Mouse (Mus musculus): ENCODE data around the gene Sbpl. TPM values are rescaled to one million over a fixed set of nuclear protein-coding genes. Genes with fewer than 3 reads are reported as not detected.

Sbpl gene
- total and polyA plus RNA-seq, 2 experiments from 2014 or later: not detected

DNA sequence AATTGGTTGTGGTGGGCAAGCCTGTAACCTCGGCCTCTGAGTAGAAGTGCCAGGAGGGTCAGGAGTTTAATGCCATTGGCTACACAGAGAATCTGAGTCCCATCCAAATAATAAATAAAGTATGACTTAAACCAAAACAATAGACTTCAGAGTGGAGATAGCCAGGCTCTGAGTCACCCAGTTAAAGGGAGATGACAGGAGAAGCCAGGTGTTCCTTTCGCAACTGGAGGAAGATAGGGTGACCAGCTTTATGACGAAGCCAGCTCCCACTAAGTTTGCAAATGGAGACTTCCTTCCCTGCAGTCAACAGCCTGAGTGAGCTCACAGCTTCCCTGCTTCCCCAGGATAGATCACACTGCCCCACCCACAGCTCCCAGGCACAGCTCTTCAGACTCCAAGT is 24.4 kb upstream of the Sbpl start:
- 81% methylated on average over 3 of the region's 3 CpGs for WGBS
- Histone ChIP-seq H3K27ac (ENCODE audit: low read depth, low read length) (no peak overlapping the region), H3K4me2 (ENCODE audit: low read depth) (no peak overlapping the region), H3K4me1 (ENCODE audit: insufficient read depth) (no peaks in the 10 kb centered on the region), H3K27me3 (ENCODE audit: insufficient read depth, low read length) (no peaks in the 10 kb centered on the region), H3K36me3 (ENCODE audit: insufficient read depth) (no peaks in the 10 kb centered on the region), H3K4me3 (ENCODE audit: low read depth, low read length) (no peak overlapping the region), H3K9me3 (ENCODE audit: low read length) (no peaks in the 10 kb centered on the region), H3K9ac (no peak overlapping the region)
- DNase-seq (no peak), ATAC-seq (no peak)
- TF ChIP-seq CTCF (IDR thresholded peaks at IDR 0.05; ENCODE audit: low read depth): no peak

DNA sequence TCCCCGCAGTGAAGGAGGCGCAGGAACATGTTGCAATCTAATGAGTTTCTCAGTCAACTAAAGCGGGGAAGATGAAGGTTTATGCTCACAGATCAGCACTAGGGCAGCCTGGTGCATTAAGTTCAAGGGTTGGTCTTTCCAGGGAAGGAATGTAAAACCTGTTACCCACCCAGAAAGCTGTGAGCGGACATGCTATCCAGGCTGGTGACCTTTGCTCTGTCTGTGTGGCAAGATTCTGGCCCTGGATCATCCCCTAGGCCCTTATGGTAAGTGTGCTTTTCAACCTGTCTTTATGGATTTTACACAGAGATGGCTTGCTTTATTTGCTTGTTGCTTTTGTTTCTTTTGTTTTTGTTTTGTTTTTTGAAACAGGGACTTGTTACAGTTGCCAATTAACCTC is 21.6 kb upstream of the Sbpl start:
- Histone ChIP-seq H3K27ac (ENCODE audit: low read depth, low read length) (no peak overlapping the region), H3K4me3 (ENCODE audit: low read depth, low read length) (no peak overlapping the region), H3K36me3 (ENCODE audit: insufficient read depth) (no peaks in the 10 kb centered on the region), H3K27me3 (ENCODE audit: insufficient read depth, low read length) (no peaks in the 10 kb centered on the region), H3K9ac (no peak overlapping the region), H3K4me1 (ENCODE audit: insufficient read depth) (no peaks in the 10 kb centered on the region), H3K4me2 (ENCODE audit: low read depth) (no peak overlapping the region), H3K9me3 (ENCODE audit: low read length) (no peaks in the 10 kb centered on the region)
- DNase-seq (no peak), ATAC-seq (no peak)
- TF ChIP-seq CTCF (IDR thresholded peaks at IDR 0.05; ENCODE audit: low read depth): no peak
- WGBS: 75% methylated on average over 4 of the region's 4 CpGs

DNA sequence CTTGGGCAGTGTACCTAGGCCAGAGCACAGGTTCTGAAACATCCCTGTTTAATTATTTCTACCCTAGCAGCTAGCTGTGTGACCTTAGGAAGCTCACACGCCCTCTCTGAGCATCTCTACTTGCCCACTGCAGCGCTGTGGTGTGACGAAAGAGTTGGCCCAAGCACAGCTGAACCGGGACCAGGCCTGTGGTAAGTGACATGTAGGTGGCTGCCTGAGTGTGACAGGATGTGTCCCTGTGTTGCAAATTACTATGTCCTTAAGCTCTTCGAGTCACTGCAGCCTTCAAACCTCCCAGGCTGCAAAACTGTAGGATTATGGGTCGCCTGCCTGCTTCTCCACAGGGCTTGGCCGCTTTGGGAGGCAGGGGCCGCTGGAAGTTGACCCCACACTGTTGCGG is 16.2 kb upstream of the Sbpl start:
- H3K9ac ChIP-seq: no peak overlapping the region
- no peak for TF ChIP-seq CTCF (IDR thresholded peaks at IDR 0.05; ENCODE audit: low read depth)
- ATAC-seq (no peak), DNase-seq (no peak)
- no peaks in the 10 kb centered on the region for H3K9me3 ChIP-seq (ENCODE audit: low read length)
- no peak overlapping the region for H3K4me3 ChIP-seq (ENCODE audit: low read depth, low read length)
- no peaks in the 10 kb centered on the region for H3K27me3 ChIP-seq (ENCODE audit: insufficient read depth, low read length)
- H3K36me3 ChIP-seq (ENCODE audit: insufficient read depth): no peaks in the 10 kb centered on the region
- H3K4me2 ChIP-seq (ENCODE audit: low read depth): no peak overlapping the region
- WGBS: 84% methylated on average over 9 of the region's 9 CpGs
- H3K27ac ChIP-seq (ENCODE audit: low read depth, low read length): no peak overlapping the region
- no peaks in the 10 kb centered on the region for H3K4me1 ChIP-seq (ENCODE audit: insufficient read depth)

DNA sequence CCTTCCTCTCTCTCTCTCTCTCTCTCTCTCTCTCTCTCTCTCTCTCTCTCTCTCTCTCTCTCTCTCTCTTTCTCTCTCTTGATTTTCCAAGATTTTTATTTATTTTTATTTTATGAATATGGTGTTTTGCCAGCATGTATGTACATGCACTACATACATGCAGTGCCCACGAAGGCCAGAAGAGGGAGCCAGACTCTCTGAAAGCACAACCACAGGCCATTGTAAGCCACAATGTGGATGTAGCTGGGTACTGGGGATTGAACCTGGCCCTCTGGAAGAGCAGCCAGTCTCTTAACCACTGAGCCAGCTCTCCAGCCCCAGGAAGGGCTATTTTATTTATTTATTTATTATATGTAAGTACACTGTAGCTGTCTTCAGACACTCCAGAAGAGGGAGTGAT is 14.2 kb upstream of the Sbpl start:
- no peaks in the 10 kb centered on the region for H3K9me3 ChIP-seq (ENCODE audit: low read length)
- no peaks in the 10 kb centered on the region for H3K36me3 ChIP-seq (ENCODE audit: insufficient read depth)
- H3K4me2 ChIP-seq (ENCODE audit: low read depth): no peak overlapping the region
- H3K4me3 ChIP-seq (ENCODE audit: low read depth, low read length): no peak overlapping the region
- DNase-seq (peak; percentile 67), ATAC-seq (no peak)
- no peak overlapping the region for H3K9ac ChIP-seq
- H3K4me1 ChIP-seq (ENCODE audit: insufficient read depth): no peaks in the 10 kb centered on the region
- H3K27me3 ChIP-seq (ENCODE audit: insufficient read depth, low read length): no peaks in the 10 kb centered on the region
- TF ChIP-seq CTCF (IDR thresholded peaks at IDR 0.05; ENCODE audit: low read depth): peak; percentile 78
- 3% methylated on average over 1 of the region's 1 CpGs for WGBS
- H3K27ac ChIP-seq (ENCODE audit: low read depth, low read length): no peak overlapping the region

DNA sequence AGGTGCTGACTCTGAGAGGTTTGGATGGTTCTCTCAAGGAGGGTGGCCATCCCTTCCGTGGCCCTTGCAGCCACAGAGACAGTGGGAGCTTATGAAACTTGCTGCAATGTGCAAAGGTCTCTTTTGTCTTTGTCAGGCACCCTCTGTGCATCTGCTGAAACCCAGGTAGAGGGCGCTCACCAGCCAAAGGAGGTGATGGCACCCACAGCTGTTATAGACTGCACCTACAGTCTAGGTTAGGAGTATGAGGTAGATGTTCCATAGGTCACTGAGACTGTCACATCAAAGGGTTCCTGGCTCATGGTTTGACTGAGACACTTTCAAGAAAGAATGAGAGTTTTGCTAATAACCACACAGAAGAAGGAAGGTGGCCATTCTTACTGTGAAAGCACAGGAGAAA is 13.7 kb upstream of the Sbpl start:
- ATAC-seq: no peak
- no peak overlapping the region for H3K4me3 ChIP-seq (ENCODE audit: low read depth, low read length)
- no peak overlapping the region for H3K9ac ChIP-seq
- H3K27me3 ChIP-seq (ENCODE audit: insufficient read depth, low read length): no peaks in the 10 kb centered on the region
- H3K36me3 ChIP-seq (ENCODE audit: insufficient read depth): no peaks in the 10 kb centered on the region
- WGBS: 56% methylated on average over 2 of the region's 2 CpGs
- H3K9me3 ChIP-seq (ENCODE audit: low read length): no peaks in the 10 kb centered on the region
- no peak overlapping the region for H3K4me2 ChIP-seq (ENCODE audit: low read depth)
- 0 out of 2 replicates have a peak, but pooled peaks have one; percentile 11 for TF ChIP-seq CTCF (IDR thresholded peaks at IDR 0.05; ENCODE audit: low read depth)
- no peaks in the 10 kb centered on the region for H3K4me1 ChIP-seq (ENCODE audit: insufficient read depth)
- DNase-seq: no peak
- no peak overlapping the region for H3K27ac ChIP-seq (ENCODE audit: low read depth, low read length)

DNA sequence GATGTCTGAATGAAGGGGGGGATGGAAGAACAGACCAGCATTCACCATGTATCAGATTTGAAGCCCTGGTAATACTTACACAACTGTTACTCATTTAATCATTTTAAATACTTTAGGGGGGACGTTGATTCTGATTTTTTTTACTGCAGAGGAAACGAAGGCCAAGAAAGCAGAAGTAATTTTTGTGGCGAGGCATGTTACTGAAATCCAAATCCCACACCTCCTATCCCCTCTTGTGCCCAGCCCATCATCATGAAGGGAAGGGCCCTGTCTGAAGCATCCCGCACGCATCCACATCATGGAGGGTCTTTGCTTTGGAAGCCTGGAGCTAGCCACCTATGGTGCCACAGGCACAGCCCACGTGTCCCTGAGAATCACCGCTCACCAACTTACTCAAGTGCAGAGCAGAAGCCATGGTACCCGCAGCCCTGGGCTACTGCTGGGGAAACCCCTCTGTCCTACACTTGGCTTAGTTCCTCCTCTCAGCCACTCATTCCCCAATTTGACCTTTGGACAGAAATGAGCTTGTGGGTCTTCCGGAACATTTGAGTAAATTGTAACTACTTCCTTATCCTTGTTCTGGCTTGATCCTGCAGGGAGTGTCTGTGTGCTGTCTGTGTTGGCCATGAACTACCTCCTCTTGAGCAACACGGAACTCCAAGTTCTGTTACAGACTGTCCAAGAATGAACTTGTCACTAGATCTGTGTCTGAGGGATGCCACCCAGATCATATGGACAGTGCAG is 11.8 kb upstream of the Sbpl start:
- no peak for ATAC-seq

DNA sequence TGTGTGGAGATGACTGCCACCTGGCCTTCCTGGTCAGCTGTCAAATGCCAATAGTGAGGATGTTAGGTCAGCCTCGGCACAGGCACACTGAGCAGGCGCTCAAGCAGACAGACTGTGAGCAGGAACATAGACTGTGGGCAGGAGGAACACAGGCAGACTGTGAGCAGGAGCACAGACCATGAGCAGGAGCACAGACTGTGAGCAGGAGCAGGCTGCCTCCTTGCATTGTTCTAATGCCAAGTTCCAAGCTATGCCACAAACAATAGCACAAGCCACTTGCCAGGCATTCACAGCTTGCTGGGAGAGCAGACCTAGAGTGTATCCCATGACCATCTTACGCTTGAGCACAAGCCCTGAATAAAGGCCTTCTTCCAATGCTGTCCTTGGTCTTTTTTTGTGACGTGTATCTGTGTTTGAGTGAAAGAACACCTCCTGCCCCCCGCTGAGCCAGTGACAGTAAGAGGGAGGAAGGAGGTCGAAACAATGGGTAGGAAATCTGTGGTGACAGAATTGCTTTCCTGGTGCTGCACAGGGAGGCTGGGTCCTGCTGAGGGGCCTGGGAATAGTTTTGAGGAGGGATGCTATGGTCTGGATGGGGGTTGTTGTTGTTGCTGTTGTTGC is 10.8 kb upstream of the Sbpl start:
- Histone ChIP-seq H3K4me1 (ENCODE audit: insufficient read depth) (no peaks in the 10 kb centered on the region), H3K4me2 (ENCODE audit: low read depth) (no peak overlapping the region), H3K36me3 (ENCODE audit: insufficient read depth) (no peaks in the 10 kb centered on the region), H3K27ac (ENCODE audit: low read depth, low read length) (no peak overlapping the region), H3K4me3 (ENCODE audit: low read depth, low read length) (no peak overlapping the region), H3K9me3 (ENCODE audit: low read length) (no peaks in the 10 kb centered on the region), H3K9ac (no peak overlapping the region), H3K27me3 (ENCODE audit: insufficient read depth, low read length) (no peaks in the 10 kb centered on the region)
- 31% methylated on average over 6 of the region's 6 CpGs for WGBS
- ATAC-seq: peak; percentile 55
- no peak for DNase-seq
- TF ChIP-seq CTCF (IDR thresholded peaks at IDR 0.05; ENCODE audit: low read depth): no peak

More for the DNA sequence above, 11.8 kb upstream of the Sbpl start:
- Histone ChIP-seq H3K4me2 (ENCODE audit: low read depth) (no peak overlapping the region), H3K27ac (ENCODE audit: low read depth, low read length) (no peak overlapping the region), H3K4me1 (ENCODE audit: insufficient read depth) (no peaks in the 10 kb centered on the region), H3K4me3 (ENCODE audit: low read depth, low read length) (no peak overlapping the region), H3K9ac (no peak overlapping the region), H3K27me3 (ENCODE audit: insufficient read depth, low read length) (no peaks in the 10 kb centered on the region), H3K9me3 (ENCODE audit: low read length) (no peaks in the 10 kb centered on the region), H3K36me3 (ENCODE audit: insufficient read depth) (no peaks in the 10 kb centered on the region)
- DNase-seq: no peak
- no peak for TF ChIP-seq CTCF (IDR thresholded peaks at IDR 0.05; ENCODE audit: low read depth)
- WGBS: 93% methylated on average over 10 of the region's 10 CpGs

All from forebrain, postnatal 0 days (tissue).